Mouse (Mus musculus) liver, adult 2 months (tissue): ENCODE data around the gene Mtx3.

Experiments
- CTCF ChIP-seq: fragments of 200-500 bp; IDR thresholded peaks from 2 replicates; pipeline ENCODE4 v1.5.1; 2011; ENCODE audit warnings: low read depth, low read length, control low read depth
- POLR2A ChIP-seq: fragments of 200-500 bp; IDR thresholded peaks from 2 replicates; pipeline ENCODE4 v1.6.1; 2011; ENCODE audit warnings: low read length, control low read depth; ENCODE audit not compliant: insufficient read depth; ENCODE audit errors: extremely low read depth

DNA sequence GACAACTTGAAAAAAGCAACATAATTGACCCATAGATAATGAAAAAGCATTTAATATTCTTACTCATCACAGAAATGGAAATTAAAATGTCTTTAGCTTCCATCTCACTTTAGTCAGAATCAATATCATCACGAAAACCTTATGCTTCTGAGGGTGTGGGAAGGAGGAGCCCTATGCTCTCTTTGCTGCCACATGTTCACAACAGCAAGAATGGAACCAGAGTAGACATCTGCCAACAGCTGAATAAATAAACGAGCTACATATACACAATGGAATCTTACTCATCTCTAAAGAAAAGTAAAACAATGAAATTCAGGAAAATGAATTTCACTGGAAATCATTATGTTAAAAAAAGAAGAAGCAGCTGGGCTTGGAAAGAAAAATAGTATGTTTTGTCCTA is 45.7 kb upstream of the Mtx3 start:
- TF ChIP-seq CTCF (no peak), POLR2A (no peak)
